Mouse (Mus musculus) cerebellum, adult 2 months (tissue): ENCODE data around the gene Tln2.

Source experiments
- CTCF ChIP-seq: fragments of 200-500 bp; IDR thresholded peaks from 2 replicates; pipeline ENCODE4 v1.5.1; 2011; ENCODE audit warnings: low read depth, mild to moderate bottlenecking, control low read depth, low read length, moderate library complexity, borderline replicate concordance; ENCODE audit not compliant: insufficient read depth
- POLR2A ChIP-seq: fragments of 200-500 bp; IDR thresholded peaks from 2 replicates; pipeline ENCODE4 v1.6.1; 2011; ENCODE audit warnings: low read length, control low read depth, borderline replicate concordance; ENCODE audit not compliant: insufficient read depth

- TF ChIP-seq CTCF (no peak), POLR2A (no peak)
Measured at GRCm38 (mm10) chr9:67426304-67426703, 133.2 kb downstream of the Tln2 start.
